Mouse (Mus musculus): ENCODE measurements at regions not wholly inside any gene's neighbourhood (a gene's known extent, or its start where the extent isn't known, plus 50 kb on each side); places are given as distances from the start of the nearest gene placed in this dataset.
"Not testable (repeated sequence)": the region's sequence is repeated elsewhere in the genome, so short reads cannot be mapped to it uniquely, and the experiment has no call there.

DNA sequence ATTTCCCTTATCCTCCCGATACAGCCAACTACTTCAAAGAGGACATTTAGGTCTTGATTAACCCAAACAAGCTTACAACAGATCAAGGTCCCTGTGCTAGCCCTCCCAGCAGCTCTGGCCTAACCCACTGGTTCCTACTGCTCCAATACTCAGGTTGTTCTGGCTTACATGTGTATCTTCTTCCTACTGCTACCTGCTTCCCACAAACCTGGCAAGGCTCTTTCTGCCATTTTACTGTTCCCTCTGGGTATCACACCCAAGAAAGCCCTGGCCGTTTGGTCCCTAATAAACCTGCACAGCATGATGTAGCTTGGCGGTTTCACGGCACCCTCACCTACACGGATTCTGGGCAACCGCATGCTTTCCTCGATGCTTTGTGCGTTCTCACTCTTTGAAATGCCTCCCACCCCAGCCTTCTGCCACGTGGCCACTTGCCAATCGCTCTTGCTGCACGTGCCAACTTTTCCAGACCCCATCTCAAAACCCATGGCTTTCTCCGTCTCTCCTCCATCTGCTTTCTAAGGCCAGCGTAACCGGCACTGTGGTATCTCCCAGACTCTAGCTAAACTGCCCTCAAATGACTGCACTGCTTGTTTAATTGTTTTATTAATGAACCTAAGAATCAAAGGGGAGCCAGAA lies 758.4 kb upstream of the Map3k7 start:
- intact Hi-C loops (cut with DNase I), result no loop called here
- DNase-seq, result no peak

GRCm38 (mm10) chr4:31225741-31226140 lies 738.2 kb upstream of the Map3k7 start:
- intact Hi-C loops (cut with DNase I), result no loop called here
- DNase-seq, result no peak

DNA sequence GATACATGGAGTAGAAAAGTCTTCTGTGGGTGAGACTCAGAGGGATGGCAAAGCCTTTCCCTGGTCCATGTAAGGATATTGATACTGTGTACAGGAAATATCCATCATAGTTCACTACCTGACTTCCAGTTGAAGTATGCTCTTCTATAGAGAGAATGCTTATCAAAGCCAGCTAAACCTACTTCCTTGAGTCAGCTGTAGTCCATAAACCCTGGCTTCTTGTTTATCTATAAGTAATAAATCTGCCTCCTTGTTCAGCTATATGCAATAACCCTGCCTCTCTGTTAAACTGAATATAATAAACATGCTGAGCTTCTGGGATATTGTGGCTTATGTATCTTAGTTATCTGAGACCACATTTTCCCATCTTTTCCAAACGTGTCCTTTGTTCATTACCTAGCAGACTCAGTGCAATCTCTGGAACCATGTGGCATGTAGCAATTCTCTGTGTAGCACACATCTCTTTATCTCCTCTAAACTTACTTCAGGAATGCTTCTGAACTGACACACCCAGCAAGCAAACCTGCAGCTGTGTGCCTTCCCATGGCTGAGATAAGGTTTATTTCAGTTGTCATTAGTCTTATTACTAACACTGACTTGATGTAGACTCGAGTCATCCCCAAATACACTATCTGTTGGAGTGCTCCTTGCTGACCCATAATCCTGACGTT lies 694.9 kb upstream of the Map3k7 start:
- intact Hi-C loops (cut with DNase I), result no loop called here
- no peak for DNase-seq

DNA sequence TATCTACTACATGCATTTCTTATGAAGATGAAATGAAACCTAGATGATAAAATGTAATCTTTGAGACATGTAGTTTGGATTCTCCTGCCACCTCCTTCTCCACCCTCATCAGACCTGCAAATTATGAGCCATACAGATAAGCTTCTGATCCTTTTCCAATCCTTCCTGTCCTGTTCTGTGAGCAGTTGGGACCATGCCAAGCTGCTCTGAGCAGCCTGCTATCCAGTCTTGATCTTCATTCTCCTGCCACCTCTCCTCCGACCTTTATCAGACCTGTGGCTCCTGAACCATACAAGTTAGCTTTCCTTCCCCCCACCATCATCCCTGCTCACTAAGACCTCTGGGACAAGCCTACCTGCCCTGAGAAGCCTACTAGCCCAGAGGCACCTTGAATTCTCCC lies 689.8 kb upstream of the Map3k7 start:
- DNase-seq, result no peak

DNA sequence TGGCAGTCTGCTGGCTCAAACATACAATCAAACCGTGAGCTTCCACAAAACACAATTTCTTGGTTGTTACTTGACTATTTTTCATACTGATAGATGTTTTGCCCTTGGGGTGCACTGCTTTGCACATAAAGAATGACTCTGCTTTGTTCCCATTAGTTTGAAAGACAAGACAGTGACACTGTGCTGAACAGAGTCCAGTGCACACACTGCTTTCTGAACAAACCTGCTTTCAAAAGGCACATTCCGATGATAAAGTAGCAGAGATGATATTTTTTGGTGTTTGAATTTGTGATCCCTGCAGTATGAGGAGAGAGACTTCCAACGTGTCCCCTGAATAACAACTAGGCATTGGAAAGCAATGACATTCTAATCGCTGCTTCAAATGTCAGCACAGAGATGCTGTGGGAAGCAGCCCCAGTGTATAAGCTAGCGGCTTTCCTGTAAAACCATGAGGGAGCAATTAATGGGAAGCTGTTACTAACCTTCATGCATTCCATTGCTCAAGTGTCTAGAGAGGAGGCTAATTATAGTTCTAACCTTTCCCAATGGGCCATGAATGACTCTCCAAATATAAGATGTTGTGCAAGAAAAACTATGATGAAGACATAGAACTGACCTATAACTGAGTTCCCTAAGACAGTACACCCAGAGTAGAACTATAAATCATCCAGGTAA lies 673.5 kb upstream of the Map3k7 start:
- DNase-seq, result peak; percentile 7 to 14
- intact Hi-C loops (cut with DNase I), result no loop called here

More for the DNA sequence above, 689.8 kb upstream of the Map3k7 start:
- intact Hi-C loops (cut with DNase I), result no loop called here

- DNase-seq, result no peak
- intact Hi-C loops (cut with DNase I), result no loop called here
Observed at GRCm38 (mm10) chr4:31293752-31294151, 670.1 kb upstream of the Map3k7 start.

GRCm38 (mm10) chr4:31297848-31298247 lies 666.0 kb upstream of the Map3k7 start:
- intact Hi-C loops (cut with DNase I), result no loop called here
- no peak for DNase-seq

GRCm38 (mm10) chr4:31319269-31319668 lies 644.6 kb upstream of the Map3k7 start:
- intact Hi-C loops (cut with DNase I), result no loop called here
- no peak for DNase-seq

DNA sequence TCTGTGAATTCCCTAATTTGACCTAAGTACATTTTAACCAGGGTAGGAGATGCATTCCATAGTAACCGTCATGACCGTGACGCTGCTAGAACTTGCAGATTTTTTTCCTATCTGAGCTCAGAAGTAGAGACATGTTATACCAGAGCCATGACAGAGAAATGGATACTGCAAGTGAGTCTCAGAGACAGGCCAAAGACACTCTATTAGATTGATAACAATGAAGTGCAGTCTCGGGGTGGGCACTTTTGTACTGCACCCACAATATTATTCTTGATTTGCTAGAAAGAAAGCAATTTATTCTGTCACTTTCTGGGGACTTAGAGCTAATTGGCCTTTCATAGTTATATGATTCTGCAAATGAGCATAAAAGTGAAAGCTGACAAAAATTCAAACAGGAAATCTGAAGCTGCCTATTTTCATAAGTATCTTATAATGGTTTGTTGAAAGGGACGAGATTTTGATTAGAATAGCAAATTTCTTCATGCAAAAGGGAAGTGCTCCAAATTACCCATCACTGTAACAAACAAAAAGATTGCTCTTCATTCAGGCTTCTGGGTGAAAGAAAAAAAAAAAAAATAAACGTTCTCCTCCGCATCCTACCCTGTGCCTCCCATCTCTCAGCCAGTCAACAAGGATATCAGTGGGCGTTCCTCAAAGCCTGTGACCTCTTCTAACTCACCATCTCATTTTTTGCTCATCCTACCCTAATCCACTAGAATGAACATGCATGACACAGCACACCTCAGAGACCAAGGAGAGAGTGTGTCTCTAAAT lies 643.0 kb upstream of the Map3k7 start:
- intact Hi-C loops (cut with DNase I), result no loop called here

GRCm38 (mm10) chr4:31323816-31324215 lies 640.1 kb upstream of the Map3k7 start:
- intact Hi-C loops (cut with DNase I), result no loop called here
- DNase-seq, result no peak

More for the DNA sequence above, 643.0 kb upstream of the Map3k7 start:
- no peak for DNase-seq

- DNase-seq, result peak in 1 of 2 experiments; percentile 3
- intact Hi-C loops (cut with DNase I), result no loop called here
Observed at GRCm38 (mm10) chr4:31328798-31329197, 635.1 kb upstream of the Map3k7 start.

- intact Hi-C loops (cut with DNase I), result no loop called here
- no peak for DNase-seq
Observed at GRCm38 (mm10) chr4:31331053-31331452, 632.8 kb upstream of the Map3k7 start.

- DNase-seq, result no peak
- intact Hi-C loops (cut with DNase I), result no loop called here
Observed at GRCm38 (mm10) chr4:31335686-31336085, 628.2 kb upstream of the Map3k7 start.

DNA sequence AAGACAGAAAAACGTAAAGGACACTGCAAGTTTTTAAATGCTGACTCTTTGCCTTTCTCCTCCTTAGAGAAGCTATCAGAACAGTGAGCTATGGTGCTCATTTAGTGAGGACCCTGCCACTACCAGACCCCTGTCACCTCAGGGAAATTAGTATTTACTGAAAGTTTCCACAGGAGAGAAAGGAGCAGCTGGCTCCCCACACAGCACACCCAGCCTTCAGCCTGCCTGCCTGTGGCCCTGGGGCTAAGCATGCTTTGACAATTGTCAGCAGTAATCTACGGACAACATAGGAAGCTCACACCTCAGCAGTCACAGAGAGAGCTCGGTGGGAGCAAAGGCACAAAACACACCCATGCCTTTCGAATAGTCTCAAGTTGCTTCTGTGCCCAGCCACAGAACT lies 625.9 kb upstream of the Map3k7 start:
- intact Hi-C loops (cut with DNase I), result no loop called here
- no peak for DNase-seq

DNA sequence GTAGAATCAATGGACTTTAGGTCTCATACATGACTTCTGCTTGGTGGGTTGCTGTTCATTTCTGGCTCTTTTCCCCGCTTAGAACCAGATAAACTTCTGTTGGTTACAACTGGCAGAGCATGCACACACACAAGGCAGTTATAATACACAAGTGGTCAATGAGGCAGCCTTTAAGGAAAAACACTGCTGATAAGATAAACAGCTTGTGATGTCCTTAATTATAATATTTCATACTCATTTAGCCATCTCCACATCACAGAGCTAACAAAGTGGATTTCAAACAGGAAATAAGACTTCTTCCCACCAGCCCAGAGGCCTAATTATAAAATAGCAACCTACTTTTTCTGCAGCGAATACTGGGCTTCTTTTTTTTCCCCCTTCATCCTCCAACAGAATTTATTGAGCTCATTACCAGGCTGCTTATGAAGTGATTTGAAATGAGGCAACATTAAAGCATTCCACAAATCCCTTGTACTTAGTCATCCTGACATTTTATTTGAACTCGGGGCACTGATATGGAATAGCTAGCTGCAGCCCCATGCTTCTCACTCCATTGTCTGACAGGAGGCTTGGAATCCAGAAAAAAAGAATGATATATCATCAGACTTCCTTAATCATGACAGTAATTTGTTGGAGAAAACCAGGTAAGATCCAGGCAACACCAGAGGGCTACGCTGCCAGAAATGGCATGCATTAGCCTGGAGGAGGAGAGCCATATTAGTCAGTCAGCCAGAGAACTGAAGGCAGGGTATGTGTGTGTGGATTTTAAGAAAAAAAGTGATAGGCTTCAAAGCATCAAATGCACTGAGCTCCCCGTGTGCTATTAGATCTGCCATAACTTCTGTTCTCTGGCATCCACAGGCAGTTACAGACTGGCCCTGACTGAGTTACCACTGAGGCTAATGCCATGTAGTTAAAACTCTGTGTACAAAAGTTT lies 620.3 kb upstream of the Map3k7 start:
- intact Hi-C loops (cut with DNase I), result no loop called here
- no peak for DNase-seq

DNA sequence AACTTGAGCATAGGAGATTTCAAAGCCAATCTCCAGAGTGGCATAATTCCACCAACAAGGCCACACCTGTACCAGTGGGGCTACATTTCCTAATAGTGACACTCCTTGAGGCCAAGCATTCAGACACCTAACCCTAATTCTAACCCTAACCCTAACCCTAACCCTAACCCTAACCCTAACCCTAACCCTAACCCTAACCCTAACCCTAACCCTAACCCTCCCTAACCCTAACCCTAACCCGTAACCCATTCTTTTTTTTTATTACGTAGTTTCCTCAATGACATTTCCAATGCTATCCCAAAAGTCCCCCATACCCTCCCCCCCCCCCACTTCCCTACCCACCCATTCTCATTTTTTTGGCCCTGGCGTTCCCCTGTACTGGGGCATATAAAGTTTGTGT lies 609.9 kb upstream of the Map3k7 start:
- intact Hi-C loops (cut with DNase I); DNase-seq: not testable (repeated sequence)

DNA sequence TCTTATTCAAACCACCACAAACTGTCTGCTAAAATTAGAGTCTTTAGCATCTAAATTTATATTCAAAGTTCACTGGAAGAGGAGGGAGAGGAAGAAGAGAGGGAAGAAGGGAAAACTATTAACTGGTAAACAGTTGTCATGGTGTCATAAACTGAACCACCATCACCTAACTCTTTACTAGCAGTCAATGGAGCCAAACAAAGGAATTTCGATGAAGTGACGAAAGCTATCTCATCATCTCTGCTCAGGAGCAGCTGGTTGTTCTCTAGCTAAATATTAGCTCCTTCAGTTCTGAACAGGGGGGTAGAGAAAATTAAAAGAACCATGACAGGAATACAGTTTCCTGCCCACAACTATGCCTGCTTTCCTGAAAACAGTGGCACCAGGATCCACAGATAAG lies 608.9 kb upstream of the Map3k7 start:
- intact Hi-C loops (cut with DNase I), result no loop called here
- DNase-seq, result no peak

DNA sequence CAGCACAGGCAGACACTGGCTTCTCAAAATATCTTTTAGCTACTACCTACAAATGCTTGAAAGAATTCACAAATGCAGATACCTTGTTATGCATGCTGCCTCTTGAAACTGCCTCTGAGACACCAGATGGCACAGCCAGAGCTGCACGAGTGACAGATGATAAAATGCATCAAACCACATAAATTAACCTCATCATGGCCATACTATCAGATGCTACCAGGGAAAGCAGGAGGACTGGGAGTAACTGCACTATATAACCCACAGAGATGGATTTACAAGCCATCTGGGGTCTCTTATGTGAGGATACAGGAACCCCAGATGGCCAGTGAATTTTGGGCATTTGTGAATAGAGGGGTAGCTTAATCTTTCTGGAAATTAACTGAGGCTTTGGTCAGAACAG lies 597.7 kb upstream of the Map3k7 start:
- intact Hi-C loops (cut with DNase I), result no loop called here
- no peak for DNase-seq

DNA sequence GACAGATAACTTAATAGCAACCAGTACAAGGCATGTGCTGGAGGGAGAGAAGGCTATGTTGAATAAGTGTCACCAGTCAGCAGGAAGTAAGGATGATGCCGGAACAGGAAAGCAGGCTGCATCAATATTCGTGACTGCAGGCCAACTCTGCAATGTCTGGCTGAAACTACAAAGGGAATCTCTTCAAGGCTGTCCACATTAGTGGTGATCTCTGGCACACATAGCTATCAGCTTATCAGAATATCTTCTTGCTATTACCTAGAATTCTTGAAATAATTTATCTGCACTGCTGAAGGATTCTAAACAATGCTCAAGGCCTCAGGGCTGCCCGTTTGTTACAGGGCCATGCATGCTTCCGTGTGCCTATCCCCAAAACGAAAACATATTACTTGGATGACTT lies 596.9 kb upstream of the Map3k7 start:
- DNase-seq, result no peak
- intact Hi-C loops (cut with DNase I), result no loop called here

DNA sequence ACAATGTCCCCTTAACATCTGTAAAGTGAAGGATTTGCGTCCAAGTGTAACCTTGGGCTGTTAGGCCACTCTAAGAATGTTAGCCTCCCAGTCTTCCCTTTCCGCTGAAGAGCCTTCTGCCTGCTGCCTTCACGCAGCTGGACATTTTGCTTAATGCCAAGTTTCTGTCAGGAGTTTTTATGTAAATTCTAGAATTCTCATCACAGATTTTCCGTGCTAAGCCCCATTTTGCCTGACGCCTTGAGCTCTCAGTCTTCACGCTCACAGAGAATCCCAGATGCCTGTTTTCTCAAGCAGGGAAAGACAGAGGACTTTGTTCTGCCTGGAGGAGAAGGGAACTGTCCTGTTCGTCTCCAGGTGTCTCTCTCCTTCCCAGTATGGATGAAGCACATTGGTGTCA lies 593.8 kb upstream of the Map3k7 start:
- intact Hi-C loops (cut with DNase I), result no loop called here

More for the DNA sequence above, 593.8 kb upstream of the Map3k7 start:
- peak in 1 of 2 experiments; percentile 2 for DNase-seq
